In the genomic region with DNA sequence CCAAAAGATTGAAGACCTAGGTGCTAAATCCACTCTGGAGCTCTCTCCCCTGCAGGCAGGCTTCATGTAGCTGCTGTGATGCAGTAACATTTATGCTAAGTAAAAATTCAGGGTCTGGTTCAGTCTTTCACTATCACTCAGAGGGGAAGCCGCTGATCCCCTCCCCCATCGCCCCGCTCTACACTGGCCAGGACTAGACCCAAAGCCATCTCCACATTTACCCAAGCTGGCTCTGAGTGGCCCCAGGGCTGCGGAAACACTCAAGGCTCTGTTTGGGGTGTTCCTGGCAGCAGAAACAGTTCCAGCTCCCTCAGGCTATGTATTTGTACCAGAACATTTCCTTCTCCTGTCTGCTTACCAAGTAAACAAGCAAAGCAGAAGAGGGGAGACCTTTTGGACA, we compare ENCODE assay signal across 15 mouse cellular contexts.
DNase-seq lines count a peak whose midpoint lies in the region; ATAC-seq lines count a peak whose summit lies in the region.
"Had no signal": no experiment of that assay in that cellular context is flagged by ENCODE, and none has a peak within 500 bp of the region (broad histone marks: within the 10 kb centered on the region; RNA-seq: fewer than 3 reads in every experiment).

No protein-coding gene starts in this region.

- no peak overlapping the region for H3K9ac ChIP-seq in embryonic facial prominence, embryonic 11.5 days (replicated peaks; ENCODE audit: low read length)
- H3K9ac ChIP-seq in hindbrain, embryonic 16.5 days (ENCODE audit: low read depth, low read length), result no peak overlapping the region
- H3K9ac ChIP-seq: forebrain, embryonic 15.5 days; midbrain, embryonic 12.5 days had no signal

- peak; percentile 24 for DNase-seq in gastrocnemius, adult 18-20 months (ENCODE audit: low spot score)
- no peak for DNase-seq in gastrocnemius, postnatal 10 days
- peak; percentile 70 for DNase-seq in right cerebral cortex, adult 18-20 months
- no peak for DNase-seq in right cerebral cortex, adult 2 months (ENCODE audit: low spot score in 2 of 2)
- peak; percentile 14 for DNase-seq in embryonic facial prominence, embryonic 11.5 days (ENCODE audit: low spot score)
- peak; percentile 19 for DNase-seq in lung, postnatal 25 days (ENCODE audit: low spot score)
- no peak for DNase-seq in kidney, adult 8-10 months
- DNase-seq: kidney, postnatal 4 days had no signal

- 55% methylated on average over 4 of the region's 4 CpGs for WGBS in embryonic facial prominence, embryonic 11.5 days
- 74% methylated on average over 4 of the region's 4 CpGs for WGBS in hindbrain, embryonic 16.5 days

- no peak overlapping the region for H3K27ac ChIP-seq in embryonic facial prominence, embryonic 11.5 days (replicated peaks; ENCODE audit: low read depth, low read length)
- no peak overlapping the region for H3K27ac ChIP-seq in hindbrain, embryonic 16.5 days (ENCODE audit: low read depth, low read length)
- H3K27ac ChIP-seq: forebrain, embryonic 15.5 days; midbrain, embryonic 12.5 days had no signal

- H3K4me2 ChIP-seq in embryonic facial prominence, embryonic 11.5 days (ENCODE audit: low read depth, low read length), result no peak overlapping the region
- H3K4me2 ChIP-seq in hindbrain, embryonic 16.5 days (ENCODE audit: low read length), result no peak overlapping the region
- H3K4me2 ChIP-seq: forebrain, embryonic 15.5 days; heart, embryonic 11.5 days; liver, embryonic 11.5 days; midbrain, embryonic 12.5 days had no signal

- H3K9me3 ChIP-seq in embryonic facial prominence, embryonic 11.5 days (replicated peaks; ENCODE audit: control insufficient read depth, low read length), result no peaks in the 10 kb centered on the region
- H3K9me3 ChIP-seq in hindbrain, embryonic 16.5 days (ENCODE audit: control insufficient read depth, low read length), result no peaks in the 10 kb centered on the region
- H3K9me3 ChIP-seq: forebrain, embryonic 15.5 days; midbrain, embryonic 12.5 days had no signal

- H3K4me3 ChIP-seq in embryonic facial prominence, embryonic 11.5 days (ENCODE audit: low read depth, low read length), result no peak overlapping the region
- H3K4me3 ChIP-seq in hindbrain, embryonic 16.5 days (ENCODE audit: low read length), result no peak overlapping the region
- H3K4me3 ChIP-seq: forebrain, embryonic 15.5 days; midbrain, embryonic 12.5 days had no signal

- no peaks in the 10 kb centered on the region for H3K27me3 ChIP-seq in embryonic facial prominence, embryonic 11.5 days (ENCODE audit: control insufficient read depth, insufficient read depth, low read length)
- no peaks in the 10 kb centered on the region for H3K27me3 ChIP-seq in hindbrain, embryonic 16.5 days (replicated peaks; ENCODE audit: control insufficient read depth, insufficient read depth, low read length)
- H3K27me3 ChIP-seq: forebrain, embryonic 15.5 days; midbrain, embryonic 12.5 days had no signal

- no peaks in the 10 kb centered on the region for H3K4me1 ChIP-seq in embryonic facial prominence, embryonic 11.5 days (ENCODE audit: control insufficient read depth, insufficient read depth, low read length)
- peaks cover 2% of the 10 kb centered on the region; the same call in 1 of the 2 replicates for H3K4me1 ChIP-seq in hindbrain, embryonic 16.5 days (ENCODE audit: control insufficient read depth, insufficient read depth, low read depth, low read length)
- H3K4me1 ChIP-seq: forebrain, embryonic 15.5 days had no signal

- no peak for ATAC-seq in embryonic facial prominence, embryonic 11.5 days (replicated peaks; ENCODE audit: insufficient number of reproducible peaks, low FRiP score, low TSS enrichment, low read depth)
- no peak for ATAC-seq in hindbrain, embryonic 16.5 days
- ATAC-seq: CD4-positive, CD25-positive, alpha-beta regulatory T cell, adult 4 months; forebrain, embryonic 15.5 days; inflammation-experienced regulatory T-cells, adult 6 months had no signal

- no peaks in the 10 kb centered on the region for H3K36me3 ChIP-seq in embryonic facial prominence, embryonic 11.5 days (replicated peaks; ENCODE audit: control insufficient read depth, insufficient read depth, low read depth, low read length)
- no peaks in the 10 kb centered on the region for H3K36me3 ChIP-seq in hindbrain, embryonic 16.5 days (ENCODE audit: control insufficient read depth, insufficient read depth, low read length)
- H3K36me3 ChIP-seq: forebrain, embryonic 15.5 days; midbrain, embryonic 12.5 days had no signal

Comparison
In these comparisons a context has a peak if more than half of its experiments do, and no peak if none do; other contexts are left out.
1. DNase-seq: peak in gastrocnemius, adult 18-20 months (single experiment), right cerebral cortex, adult 18-20 months (single experiment), embryonic facial prominence, embryonic 11.5 days (single experiment) and lung, postnatal 25 days (single experiment); none in gastrocnemius, postnatal 10 days (single experiment), right cerebral cortex, adult 2 months (0 of 2) and kidney, adult 8-10 months (0 of 2).